Mouse (Mus musculus): ENCODE results near the gene Tor3a.

- 0 out of 2 replicates have a peak, but pooled peaks have one; percentile 12 for TF ChIP-seq CTCF (IDR thresholded peaks at IDR 0.05; ENCODE audit: low read depth, low read length)
- TF ChIP-seq POLR2A (IDR thresholded peaks at IDR 0.05; ENCODE audit: borderline replicate concordance, low read depth, low read length): no peak
These were observed 2.0 kb upstream of the Tor3a start for GRCm38 (mm10) chr1:156676171-156676570.

Measured in bone marrow macrophage, adult 2 months (primary cell).